Mouse (Mus musculus) brain, adult 2 months (tissue): ENCODE results near the gene Nek7.

ENCODE experiments used
- DNase-seq: peaks from one replicate; pipeline ENCODE4 v3.0.0; 2011; ENCODE audit warnings: low read depth, low spot score

Nek7 gene

GRCm38 (mm10) chr1:138510566-138510965, 109.4 kb downstream of the Nek7 start:
- no peak for DNase-seq

- DNase-seq, result peak; percentile 56
Observed at GRCm38 (mm10) chr1:138507446-138508043, 112.4 kb downstream of the Nek7 start.

DNA sequence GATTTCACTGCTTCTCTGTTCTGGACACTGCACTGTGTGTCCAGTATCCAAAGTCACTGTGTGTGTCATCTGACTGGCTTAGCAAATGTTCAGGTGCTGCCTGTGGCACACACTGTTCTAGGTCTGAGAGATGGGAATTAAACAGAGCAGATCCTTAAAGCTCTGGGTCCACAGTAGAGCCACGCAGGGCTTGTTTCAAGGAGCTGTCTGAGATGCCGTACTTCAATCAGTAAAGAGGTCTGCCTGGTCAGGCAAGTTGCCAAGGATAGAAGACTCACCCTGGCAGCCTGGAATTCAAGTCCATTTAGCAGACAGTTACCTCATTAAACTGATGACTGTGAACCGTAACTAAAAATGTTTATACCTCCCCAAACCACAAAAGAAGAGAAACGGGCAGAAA, 112.9 kb downstream of the Nek7 start:
- DNase-seq, result peak; percentile 33

- DNase-seq, result no peak
Observed at GRCm38 (mm10) chr1:138504228-138504627, 115.7 kb downstream of the Nek7 start.

DNA sequence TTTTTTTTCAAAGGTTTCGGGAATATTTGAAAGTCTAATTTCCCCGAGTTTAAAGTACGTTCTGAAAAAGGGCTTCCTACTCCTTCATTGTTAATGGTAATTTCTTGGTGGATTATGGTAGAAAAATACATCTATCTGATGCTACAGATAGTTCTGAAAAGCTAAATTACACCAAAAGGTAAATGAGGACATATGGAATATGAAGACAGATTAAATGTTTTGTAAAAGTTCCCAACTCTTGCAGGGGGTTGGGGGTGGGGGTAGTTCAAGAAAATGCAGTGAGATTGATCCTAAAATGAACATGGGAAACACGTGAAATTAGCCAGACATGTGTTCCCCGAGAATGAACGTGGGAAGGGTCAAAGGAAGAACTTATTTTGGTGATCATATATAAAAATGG, 119.2 kb downstream of the Nek7 start:
- DNase-seq, result no peak

- no peak for DNase-seq
Observed at GRCm38 (mm10) chr1:138500155-138500554, 119.8 kb downstream of the Nek7 start.

GRCm38 (mm10) chr1:138499461-138499860, 120.5 kb downstream of the Nek7 start:
- DNase-seq, result peak; percentile 44

- no peak for DNase-seq
Observed at GRCm38 (mm10) chr1:138491382-138492097, 128.4 kb downstream of the Nek7 start.

- no peak for DNase-seq
Observed at GRCm38 (mm10) chr1:138487569-138487968, 132.4 kb downstream of the Nek7 start.

DNA sequence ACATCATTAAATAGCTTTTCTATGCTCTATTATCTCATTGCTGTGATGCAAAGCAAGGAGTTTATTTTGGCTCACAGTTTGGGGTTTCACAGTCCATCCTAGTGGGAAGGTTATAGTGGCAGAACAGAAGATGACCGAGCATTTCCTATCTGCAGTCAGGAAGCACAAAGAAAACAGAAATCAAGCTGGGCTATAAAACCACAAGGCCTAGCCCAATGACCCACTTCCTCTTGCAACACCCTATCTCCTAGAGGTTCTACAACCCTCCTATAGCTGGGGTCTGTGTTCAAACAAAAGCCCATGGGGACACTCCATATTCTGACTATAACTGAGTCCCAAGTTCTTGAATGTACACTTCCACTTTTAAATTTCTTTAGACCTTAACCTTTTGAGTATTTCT, 139.2 kb downstream of the Nek7 start:
- no peak for DNase-seq

DNA sequence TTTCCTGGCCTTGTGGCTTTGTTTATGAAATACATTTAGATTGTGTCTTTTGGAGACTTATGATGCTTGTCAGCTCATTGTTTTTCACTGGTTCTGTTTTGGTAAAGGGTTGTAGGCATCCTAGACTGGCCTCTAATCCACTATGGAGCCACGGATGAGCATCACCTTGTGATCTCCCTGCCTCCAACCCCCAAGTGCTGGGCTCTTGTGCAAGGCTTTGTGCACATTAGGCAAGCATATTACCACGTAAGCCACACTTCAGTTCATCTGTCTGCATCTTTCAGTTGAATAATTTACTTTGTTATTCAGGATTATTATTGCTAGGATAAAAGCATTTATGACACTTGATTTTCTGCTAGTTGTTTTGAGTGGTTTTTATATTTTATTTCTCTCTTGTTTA, 154.6 kb downstream of the Nek7 start:
- DNase-seq, result no peak

DNA sequence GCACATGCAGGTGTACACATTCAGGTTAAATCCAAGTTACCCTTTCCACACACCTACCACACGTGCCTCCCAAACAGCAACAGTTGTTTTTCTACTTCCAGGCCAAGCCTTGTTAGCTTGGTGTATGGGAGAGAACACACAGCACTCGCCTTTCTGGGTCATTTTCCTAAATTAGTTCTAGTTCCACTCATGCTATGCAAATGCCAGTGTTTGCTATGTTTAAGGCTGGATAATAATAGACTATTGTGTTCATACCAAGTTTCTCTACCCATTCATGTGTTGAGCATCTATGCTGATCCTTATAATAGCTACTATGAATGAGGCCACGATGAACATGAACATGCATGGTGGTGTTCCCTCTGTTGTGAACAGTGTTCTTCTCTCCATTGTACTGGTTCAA, 158.5 kb downstream of the Nek7 start:
- peak; percentile 13 for DNase-seq

DNA sequence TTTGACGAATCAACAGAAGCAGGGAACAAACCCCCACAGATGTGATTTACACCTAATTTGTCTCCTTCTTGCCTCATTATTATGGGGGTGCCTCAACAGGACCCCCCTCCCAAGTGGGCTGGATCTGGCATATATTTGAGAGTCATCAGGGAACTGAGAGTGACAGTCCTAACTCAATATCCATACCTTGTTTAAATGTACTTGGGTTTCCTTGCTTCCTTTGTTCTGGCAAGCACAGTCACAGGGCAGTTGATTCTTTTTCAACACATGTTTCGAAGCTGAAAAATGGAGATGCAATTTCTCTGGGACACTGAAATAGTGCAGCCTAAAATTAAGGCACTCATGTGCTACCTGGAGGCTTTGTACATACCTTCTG, 170.5 kb downstream of the Nek7 start:
- no peak for DNase-seq

DNA sequence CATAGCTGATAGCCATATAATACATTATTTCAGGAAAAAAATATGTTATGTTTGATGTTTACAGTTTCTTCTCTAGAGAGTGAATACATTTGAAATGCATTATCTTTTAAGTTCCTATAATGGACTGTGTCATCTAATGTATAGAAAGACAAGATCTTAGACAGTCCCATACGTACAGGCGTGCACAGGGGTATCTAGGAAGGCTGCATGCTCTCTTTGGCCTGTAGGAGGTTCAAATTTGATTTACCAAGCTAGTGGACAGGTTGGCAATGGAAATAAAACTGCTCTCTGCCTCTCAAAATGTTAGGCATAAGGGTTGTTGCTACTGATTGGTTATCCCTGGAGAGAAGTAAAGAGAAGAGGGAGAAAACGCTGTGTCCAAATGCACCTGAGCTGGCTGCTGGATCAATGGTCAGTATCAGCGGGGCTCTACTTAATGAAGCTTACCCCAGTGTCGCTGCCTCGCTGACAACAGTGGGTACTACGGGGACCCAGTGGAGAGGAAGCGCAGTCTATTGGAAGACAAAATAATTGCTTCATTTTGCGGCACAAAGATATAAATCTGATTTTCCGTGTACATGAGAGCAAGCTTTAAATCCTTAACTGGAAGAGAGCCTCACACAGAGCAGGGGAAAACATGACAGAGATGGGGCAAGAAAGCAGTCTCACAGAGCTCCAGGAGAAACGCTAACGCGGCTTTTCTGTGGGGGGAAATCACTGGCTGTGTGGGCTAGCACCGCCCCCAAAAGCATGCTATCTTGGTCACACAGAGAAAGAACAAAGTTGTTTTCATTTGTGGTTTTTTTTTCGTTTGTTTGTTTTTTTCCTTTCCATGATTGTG, 171.1 kb downstream of the Nek7 start:
- peak; percentile 8 for DNase-seq

DNA sequence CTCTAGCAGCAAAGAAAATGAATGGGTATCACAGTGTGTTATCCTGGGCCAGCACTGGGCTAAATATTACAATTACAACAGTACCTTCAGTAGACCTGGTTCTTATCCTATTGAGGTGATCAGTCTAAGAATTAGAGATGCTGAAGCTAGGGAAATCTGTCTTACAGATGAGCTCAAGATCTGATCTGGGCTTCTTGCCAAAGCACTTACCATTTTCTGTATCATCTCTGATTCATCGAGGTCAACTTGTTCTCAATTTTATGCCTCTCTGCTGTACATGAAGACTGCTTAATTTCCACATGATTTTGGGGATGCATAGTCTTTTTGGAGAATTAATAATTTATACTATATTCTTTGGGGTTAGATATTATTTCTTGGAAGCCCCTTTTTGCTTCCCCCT, 173.1 kb downstream of the Nek7 start:
- peak; percentile 79 for DNase-seq
